Mouse (Mus musculus) heart, postnatal 10 days (tissue): ENCODE measurements around the gene Pmp22. TPM values are rescaled to one million over a fixed set of nuclear protein-coding genes. Genes with fewer than 3 reads are reported as not detected.

Experiments used
- DNase-seq, 2 experiments: peaks; one replicate each; pipeline ENCODE4 v3.0.0; 2021
- intact Hi-C: fragments of 180-260 bp; cut with DNase I; formaldehyde crosslinking; loops from one replicate; pipeline ENCODE4 v1.15.1; 2025
- total RNA-seq, 2 experiments: library from RNA; stranded (reverse); gene quantifications; 2 replicates each; pipeline ENCODE4 v1.2.3; 2021

Gene Pmp22
- total RNA-seq, 2 experiments from 2014 or later: 81.7 to 120 TPM

DNA sequence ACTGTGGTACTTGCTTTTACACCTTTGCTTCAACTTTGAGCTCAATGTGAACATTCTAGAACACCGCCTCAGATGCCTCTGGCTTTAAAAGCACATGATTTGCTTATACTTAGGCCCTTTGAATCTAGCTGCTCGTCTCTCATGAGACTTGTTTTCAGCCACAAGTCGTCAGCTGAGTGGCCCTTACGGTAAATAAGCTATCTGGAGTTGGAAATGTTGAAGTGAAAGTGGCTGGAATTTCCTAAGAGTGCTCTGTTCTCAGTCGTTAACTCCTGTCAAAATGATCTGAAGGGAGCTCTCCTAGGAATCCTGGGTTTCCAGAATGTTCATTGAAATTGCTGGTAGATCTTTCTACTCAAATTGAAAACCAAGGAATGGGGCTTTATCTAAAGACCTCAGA is 23.1 kb downstream of the Pmp22 start:
- DNase-seq: no peak
- intact Hi-C loops: no loop called here

DNA sequence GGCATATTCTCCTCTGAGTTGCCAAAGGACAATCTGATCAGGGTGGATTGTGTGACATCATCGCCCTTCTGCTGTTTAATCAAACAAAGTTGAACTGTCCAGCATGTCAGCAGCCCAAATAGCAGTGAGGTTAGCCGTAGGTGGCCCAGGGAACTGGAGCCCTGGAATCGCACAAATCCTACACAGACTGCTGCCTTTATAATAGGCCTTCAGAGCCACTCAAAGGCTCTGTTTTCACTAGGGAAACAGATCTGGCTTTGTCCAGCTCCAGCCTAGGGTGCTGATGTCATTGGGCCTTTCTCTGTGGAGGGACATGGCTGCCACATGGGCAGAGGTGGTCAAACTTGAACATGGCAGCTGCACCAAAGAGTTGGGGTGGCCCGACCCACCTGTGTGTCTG is 28.3 kb downstream of the Pmp22 start:
- intact Hi-C loops: no loop called here
- DNase-seq: no peak

DNA sequence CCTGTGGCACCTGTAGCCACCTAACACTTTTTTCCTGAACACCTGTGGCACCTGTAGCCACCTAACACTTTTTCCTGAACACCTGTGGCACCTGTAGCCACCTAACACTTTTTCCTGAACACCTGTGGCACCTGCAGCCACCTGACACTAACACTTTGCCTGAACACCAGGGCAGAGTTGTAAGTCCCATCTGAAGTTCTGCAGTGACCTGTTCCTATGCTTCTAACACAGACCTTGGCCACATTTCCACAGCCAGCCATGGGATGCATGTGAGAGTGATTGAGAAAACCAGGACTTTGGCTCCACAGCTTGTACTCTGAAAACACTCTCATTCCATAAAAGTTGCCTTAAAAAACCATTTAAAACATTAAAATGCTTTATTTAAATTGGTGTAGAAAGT is 32.1 kb downstream of the Pmp22 start:
- intact Hi-C loops: no loop called here
- DNase-seq: no peak

DNA sequence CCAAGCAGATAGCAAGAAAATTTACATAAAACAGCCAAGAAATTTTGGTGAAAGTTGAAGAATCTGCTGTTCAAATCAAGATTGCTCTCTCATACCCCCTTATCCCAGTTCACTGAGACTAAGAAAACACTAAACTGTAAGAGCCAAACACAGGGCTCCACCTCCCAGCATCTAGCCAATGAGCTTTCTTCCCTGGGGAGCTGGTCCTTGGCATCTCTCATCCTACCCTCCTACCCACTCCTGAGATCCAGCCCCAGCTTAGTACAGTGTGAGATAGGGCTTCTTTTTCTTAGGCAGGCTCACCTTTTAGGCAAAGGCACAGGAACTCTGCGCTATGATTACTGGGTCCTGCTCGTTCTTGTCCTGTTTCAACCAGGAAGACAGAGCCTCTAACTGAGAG is 34.0 kb downstream of the Pmp22 start:
- no peak for DNase-seq
- intact Hi-C loops: no loop called here

DNA sequence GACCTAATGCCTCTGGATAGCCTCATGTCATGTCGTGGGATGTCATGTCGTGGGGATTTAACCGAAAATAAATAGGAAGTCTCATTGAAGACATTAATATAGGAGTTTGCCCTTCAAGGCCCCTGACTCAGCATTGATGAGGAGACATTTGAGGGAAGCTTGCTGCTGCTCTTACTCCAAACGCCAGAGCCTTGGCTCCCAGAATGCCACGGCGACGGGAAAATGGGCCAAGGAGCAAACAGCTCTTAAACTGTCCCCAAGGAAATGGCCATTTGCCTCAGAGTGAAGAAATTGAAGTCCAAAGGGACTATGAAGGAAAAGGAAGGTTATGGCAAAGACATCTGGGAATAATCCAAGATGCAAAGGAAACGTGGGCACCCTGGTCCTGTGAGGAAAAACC is 34.8 kb downstream of the Pmp22 start:
- intact Hi-C loops: no loop called here

DNA sequence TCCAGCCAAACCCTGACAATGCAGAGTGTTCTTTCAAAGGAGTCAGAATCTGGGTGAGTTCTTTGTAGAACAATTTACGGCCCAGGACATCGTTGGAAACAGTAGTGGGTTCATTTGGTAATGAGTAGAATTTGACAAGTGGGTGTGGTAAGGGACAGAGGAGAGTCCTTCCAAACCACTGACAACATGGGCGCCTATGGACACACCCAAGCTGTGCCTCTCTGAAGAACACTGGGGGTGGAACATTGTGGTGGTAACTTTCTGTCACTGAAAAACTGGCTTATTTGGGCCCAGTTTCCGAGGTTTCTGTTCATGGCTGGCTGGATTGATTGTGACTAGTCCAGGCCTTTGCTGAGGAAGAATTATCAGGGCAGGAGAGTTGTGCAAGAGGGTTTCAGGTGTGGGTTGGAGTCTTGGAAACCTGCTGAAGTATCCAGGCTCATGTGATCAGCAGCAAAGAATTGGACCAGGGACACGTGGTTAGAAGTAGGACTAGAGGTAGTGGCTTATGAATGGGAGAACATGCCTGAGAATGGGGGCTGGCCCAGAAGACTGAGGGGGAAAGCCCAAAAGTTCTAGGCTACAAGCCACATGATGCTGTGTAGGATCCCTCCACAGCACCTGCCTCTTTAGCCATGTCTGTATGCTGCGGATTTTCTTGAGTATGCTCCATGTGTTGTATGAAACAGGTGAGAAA is 35.4 kb downstream of the Pmp22 start:
- DNase-seq: no peak
- intact Hi-C loops: no loop called here

More for the DNA sequence above, 34.8 kb downstream of the Pmp22 start:
- DNase-seq: no peak

DNA sequence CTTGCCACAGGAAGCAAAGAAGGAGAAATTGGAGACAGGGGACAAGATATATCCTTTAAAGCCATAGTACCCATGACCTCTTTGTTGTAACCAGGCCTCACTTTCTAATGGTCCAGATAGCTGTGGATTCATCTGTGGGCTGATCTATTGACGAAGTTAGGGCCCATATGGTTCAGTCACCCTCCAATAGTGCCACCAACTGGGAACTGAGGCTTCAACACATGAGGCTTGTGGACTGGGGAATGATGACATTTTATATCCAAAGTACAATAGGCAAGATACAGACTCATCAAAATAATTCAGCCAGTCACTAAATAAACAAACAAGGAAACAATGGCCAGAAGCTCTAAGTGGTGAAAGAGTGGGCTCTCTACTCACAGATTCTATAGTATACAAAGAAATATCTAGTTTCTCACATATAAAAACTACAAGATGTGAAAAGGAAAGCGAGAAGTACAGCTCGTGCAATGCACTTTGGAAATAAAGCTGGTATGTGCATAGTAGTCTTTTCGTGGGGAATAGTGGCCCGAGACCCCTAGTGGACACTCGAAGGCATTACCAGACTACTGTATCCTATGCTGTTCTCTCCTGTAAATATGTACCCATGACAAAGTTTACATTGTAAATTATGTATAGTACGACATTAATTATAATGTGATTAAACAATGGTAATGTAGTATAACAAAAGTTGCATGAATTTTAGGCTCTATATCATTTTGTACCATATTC is 36.1 kb downstream of the Pmp22 start:
- peak in 1 of 2 experiments; percentile 42 for DNase-seq
- intact Hi-C loops: loop anchor here (1.0 kb wide), 1 partner anchor 244 kb away; no protein-coding TSS in a partner anchor

DNA sequence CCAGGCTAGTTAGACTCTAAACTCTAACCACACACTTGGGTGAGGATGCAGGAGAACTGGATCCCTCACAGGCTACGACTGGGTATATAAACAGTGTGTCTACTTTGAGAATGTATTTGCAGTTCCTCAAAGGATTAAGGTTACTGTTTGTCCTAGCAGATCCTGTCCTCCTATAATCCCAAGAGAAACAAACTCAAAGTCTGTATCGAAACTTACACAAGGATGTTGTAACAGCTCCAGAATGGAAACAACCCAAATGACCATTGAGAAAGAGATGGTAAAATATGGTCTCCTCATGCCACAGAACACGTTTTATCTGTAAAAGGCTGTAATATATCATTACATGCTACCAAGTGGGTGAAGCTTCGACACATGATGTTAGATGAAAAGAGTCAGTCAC is 39.0 kb downstream of the Pmp22 start:
- intact Hi-C loops: no loop called here
- no peak for DNase-seq

DNA sequence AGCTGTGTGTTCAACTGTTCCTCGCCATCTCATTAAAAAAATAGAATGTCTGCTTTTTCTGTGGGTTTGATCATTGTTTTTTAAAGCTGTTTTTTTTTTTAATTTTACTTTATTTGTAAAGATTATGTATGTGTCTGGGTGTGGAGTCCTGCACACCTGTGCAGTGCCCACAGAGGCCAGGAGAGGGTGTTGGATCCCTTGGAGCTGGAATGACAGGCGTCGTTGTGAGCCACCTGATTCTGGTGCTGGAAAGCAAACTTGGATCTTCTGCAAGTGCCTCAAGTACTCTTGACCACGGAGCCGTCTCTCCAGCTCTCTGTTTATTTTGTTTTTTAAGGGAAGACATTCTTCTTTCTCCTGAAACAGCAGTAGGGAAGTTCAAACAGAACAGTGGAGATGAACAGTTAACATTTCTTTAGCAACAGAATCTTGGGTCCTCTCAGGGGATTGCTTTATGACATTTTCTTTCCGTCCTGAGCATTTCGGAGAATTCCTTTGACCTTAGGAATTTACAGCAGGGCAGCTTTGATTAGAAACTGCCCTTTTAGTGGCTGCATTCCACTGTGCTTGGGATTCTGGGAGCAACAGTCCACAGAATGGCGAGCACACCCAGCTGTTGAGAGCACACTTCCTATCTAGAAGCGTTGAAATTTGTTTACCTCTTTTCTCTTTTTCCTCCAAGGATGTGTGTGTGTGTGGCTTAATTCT is 39.9 kb downstream of the Pmp22 start:
- intact Hi-C loops: no loop called here
- peak; percentile 16 to 46 for DNase-seq

DNA sequence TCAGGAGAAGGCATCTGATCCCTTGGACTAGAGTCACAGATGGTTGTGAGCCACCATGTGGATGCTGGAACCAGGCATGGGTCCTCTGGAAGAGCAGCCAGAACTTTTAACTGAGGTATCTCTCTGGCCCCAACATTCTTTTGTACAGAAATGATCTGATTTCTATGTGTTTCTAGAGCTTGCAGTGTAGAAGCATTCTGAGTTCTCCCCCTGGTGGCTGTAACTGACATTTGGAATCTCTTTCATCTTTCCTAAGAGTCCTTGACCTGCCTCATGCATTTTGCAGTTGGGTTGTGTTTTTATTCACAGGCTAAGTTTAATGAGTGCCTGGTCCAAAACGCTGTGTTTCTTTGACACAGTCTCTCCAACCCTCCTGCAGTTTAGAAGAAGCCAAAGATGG is 43.2 kb downstream of the Pmp22 start:
- peak; percentile 36 to 46 for DNase-seq
- intact Hi-C loops: loop anchor here (2.0 to 10.0 kb wide), 2 partner anchors 269 to 417 kb away; partner anchors contain the start of gene Gm10428

DNA sequence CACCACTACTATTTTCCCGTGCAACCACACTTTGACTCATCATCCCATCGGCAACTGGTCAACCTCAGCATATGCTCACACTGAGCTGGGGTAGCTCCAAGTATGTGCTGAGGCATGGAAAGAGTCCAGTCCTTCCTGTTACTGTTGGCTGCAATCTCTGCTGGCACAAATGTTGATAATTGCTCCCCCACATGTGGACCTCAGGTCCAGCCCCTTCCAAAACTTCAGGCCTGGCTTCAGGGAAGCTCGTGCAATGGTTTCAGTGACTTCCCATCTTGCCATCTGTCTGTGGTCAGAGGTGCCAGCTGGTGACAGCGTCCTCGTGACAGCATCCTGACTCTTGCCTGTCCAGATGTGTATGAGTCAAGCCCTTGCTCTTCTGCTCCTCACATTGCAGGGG is 44.8 kb downstream of the Pmp22 start:
- intact Hi-C loops: loop anchor here (10.0 kb wide), 1 partner anchor 419 kb away; the partner anchor contains the start of gene Gm10428
- peak; percentile 56 to 64 for DNase-seq

DNA sequence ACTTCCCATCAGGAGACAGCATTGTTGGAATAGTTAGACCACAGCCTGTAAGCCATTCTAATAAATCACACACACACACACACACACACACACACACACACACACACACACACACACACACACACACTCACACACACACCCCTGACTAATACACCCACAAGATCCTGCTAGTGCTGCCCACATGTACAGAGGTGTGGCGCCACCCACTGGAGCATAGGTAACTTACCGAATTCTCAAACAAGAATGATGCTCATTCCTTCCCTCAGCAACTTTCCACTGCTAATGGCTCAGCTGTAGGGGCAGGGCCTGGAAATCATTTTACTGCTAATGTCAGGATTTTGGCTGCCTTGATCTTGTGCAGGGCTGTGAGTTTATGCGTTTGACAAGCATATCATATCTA is 46.5 kb downstream of the Pmp22 start:
- intact Hi-C loops: loop anchor here (10.0 kb wide), 1 partner anchor 421 kb away; the partner anchor contains the start of gene Gm10428
- no peak for DNase-seq

DNA sequence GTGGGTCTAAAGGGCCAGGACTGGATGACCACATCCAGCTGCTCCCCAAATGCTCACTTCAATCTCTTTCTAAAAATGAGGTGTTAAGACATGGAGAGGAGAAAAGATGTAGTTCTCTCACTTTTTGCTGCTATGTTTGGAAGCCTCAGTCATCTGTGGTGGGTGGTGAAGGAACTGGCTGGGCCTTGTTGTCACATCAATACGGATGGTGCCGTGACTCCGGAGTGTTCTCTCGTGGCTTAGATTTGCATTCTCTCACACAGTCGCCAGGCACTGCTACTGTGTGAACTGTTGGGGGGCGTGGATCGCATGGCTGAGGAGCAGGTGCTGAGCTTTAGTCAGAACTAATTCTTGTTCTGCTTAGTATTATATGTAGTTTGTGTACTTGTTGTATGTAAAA is 47.6 kb downstream of the Pmp22 start:
- DNase-seq: no peak
- intact Hi-C loops: loop anchor here (10.0 kb wide), 1 partner anchor 422 kb away; the partner anchor contains the start of gene Gm10428

DNA sequence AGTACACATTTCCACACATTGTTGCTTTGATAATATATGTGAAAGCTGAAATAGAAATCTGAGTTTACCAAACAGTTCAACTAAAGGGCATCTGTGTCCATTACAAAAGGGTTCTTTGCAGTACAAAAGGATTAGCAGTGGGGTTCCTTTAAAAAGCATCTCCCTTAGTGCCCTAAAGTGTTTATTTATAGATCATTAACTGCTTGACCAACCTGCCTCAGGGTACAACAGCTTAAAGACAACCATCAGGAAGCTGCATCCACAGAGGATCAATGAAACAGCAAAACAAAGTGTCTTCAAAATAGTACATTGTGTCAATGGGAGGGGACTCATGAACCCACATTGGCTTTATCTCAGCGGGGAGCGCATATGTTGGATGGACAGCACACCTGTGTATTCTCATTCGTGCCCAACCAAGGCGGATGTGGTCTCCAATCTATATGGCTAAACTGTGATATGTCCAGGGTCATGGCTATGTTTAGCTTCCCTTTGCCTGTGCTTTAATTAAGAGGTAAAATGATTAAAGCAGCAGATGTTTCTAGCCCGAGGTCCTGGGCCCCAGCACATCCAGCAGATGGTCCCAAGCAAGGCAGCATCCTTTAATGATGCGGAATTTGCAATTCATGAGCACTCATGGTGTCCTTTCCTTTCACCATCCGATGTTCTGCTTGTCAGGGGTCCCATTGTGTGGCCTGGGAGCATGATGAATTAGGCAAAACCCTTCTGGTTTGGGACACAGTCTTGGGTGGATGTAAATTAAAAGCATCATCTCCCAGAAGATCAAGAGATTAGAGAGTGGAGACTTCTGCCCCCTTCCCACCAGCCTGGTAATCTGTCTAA is 51.7 kb downstream of the Pmp22 start:
- intact Hi-C loops: no loop called here
- no peak for DNase-seq

DNA sequence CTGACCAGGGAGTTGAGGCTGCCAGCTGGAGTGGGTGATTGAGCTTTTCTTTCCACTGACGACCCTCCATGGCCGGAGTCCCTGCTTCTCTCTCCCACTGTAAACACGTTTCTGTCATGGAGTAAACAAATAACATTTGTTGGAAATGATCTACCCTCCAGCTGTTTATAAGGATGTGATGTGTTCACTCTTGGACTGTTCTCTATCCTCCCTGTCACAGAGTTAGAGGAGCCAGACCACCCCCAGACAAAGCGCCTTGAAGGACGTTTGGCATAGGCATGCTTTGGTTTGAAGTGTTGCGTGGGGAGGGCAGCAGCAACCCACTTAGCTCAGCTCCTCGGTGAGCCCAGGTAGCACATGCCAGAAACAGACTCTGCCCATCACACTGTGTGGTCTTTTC is 60.0 kb downstream of the Pmp22 start:
- intact Hi-C loops: no loop called here
- no peak for DNase-seq

DNA sequence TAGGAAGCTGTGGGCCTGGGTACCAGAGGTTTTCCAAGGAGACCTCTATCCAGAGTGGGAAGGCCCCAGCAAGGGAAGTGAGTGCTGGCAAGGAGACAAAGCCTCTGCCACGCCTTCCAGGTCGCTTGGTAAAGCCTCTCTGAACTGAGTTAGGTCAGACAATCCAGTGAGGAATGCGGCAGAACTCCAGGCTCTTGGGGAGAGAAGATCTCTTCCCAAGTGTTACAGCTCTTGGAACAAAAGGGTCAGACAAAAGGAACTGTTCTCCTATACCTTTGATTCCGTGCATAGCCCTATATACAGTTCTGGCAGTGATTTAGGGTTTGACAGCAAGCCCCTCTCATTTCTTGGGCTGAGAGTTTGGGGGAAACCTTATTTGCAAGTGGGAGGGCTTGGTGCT is 69.3 kb downstream of the Pmp22 start:
- no peak for DNase-seq
- intact Hi-C loops: no loop called here

DNA sequence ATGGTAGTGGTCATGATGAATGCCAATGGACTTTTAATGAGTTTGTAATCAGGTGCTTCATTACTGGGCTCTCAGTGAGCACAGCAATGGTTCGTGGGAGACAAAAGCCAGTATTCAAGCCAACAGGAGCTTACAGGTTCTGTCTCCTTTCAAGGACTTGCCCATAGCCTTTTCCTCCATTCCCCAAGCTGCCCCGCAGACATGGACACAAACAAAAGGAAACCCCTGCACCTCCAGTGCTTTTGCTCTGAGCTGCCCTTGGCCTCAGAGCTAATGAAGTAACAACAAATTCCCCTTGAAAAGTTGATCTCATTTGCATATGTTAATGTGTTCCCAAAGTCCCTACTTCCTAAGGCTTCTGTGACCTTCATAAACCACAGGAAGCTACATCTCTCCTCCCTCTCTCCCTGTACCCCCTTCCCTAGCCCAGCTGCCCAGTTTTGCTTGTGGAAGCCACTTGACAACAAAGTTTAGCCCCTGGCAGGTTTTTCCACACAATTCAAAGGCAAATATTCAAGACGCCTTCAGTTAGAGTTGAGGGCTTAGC is 73.3 kb downstream of the Pmp22 start:
- DNase-seq: no peak
- intact Hi-C loops: no loop called here
